Mouse (Mus musculus): ENCODE measurements at regions not wholly inside any gene's neighbourhood (a gene's known extent, or its start where the extent isn't known, plus 50 kb on each side); places are given as distances from the start of the nearest gene placed in this dataset.
A peak's percentile ranks its signal among the peaks of the same experiment; 100 is the strongest.

GRCm38 (mm10) chr6:4441618-4442167 lies 62.9 kb upstream of the Col1a2 start:
- Histone ChIP-seq H3K4me3 (ENCODE audit: low read depth, low read length) (no peak overlapping the region), H3K36me3 (ENCODE audit: control insufficient read depth, insufficient read depth, low read length) (no peaks in the 10 kb centered on the region), H3K27ac (ENCODE audit: low read depth, low read length) (no peak overlapping the region), H3K9me3 (ENCODE audit: control insufficient read depth, low read length) (no peaks in the 10 kb centered on the region), H3K4me2 (no peak overlapping the region), H3K9ac (ENCODE audit: low read length) (no peak overlapping the region), H3K27me3 (ENCODE audit: control insufficient read depth, insufficient read depth, low read length) (no peaks in the 10 kb centered on the region), H3K4me1 (ENCODE audit: control insufficient read depth, insufficient read depth, low read length) (no peaks in the 10 kb centered on the region)
- DNase-seq (ENCODE audit: low spot score, missing footprints) = peak; percentile 44
- 78% methylated on average over 4 of the region's 4 CpGs for WGBS
- no peak for ATAC-seq (ENCODE audit: low FRiP score)

GRCm38 (mm10) chr6:4445906-4446305 lies 58.7 kb upstream of the Col1a2 start:
- peak; percentile 39 for DNase-seq (ENCODE audit: low spot score, missing footprints)
- Histone ChIP-seq H3K36me3 (ENCODE audit: control insufficient read depth, insufficient read depth, low read length) (no peaks in the 10 kb centered on the region), H3K9ac (ENCODE audit: low read length) (no peak overlapping the region), H3K27ac (ENCODE audit: low read depth, low read length) (no peak overlapping the region), H3K4me1 (ENCODE audit: control insufficient read depth, insufficient read depth, low read length) (no peaks in the 10 kb centered on the region), H3K4me2 (no peak overlapping the region), H3K27me3 (ENCODE audit: control insufficient read depth, insufficient read depth, low read length) (no peaks in the 10 kb centered on the region), H3K4me3 (ENCODE audit: low read depth, low read length) (no peak overlapping the region), H3K9me3 (ENCODE audit: control insufficient read depth, low read length) (no peaks in the 10 kb centered on the region)
- no peak for ATAC-seq (ENCODE audit: low FRiP score)
- WGBS = 29% methylated on average over 1 of the region's 1 CpGs

GRCm38 (mm10) chr6:4451227-4451626 lies 53.4 kb upstream of the Col1a2 start:
- 94% methylated on average over 2 of the region's 2 CpGs for WGBS
- Histone ChIP-seq H3K4me1 (ENCODE audit: control insufficient read depth, insufficient read depth, low read length) (no peaks in the 10 kb centered on the region; the same call in 1 of the 2 replicates), H3K9me3 (ENCODE audit: control insufficient read depth, low read length) (no peaks in the 10 kb centered on the region), H3K36me3 (ENCODE audit: control insufficient read depth, insufficient read depth, low read length) (no peaks in the 10 kb centered on the region), H3K27ac (ENCODE audit: low read depth, low read length) (no peak overlapping the region), H3K4me3 (ENCODE audit: low read depth, low read length) (no peak overlapping the region), H3K27me3 (ENCODE audit: control insufficient read depth, insufficient read depth, low read length) (no peaks in the 10 kb centered on the region), H3K4me2 (no peak overlapping the region), H3K9ac (ENCODE audit: low read length) (no peak overlapping the region)
- ATAC-seq (ENCODE audit: low FRiP score) (no peak), DNase-seq (ENCODE audit: low spot score, missing footprints) (no peak)
